ENCODE assay signal across 8 mouse cellular contexts in the genomic region with DNA sequence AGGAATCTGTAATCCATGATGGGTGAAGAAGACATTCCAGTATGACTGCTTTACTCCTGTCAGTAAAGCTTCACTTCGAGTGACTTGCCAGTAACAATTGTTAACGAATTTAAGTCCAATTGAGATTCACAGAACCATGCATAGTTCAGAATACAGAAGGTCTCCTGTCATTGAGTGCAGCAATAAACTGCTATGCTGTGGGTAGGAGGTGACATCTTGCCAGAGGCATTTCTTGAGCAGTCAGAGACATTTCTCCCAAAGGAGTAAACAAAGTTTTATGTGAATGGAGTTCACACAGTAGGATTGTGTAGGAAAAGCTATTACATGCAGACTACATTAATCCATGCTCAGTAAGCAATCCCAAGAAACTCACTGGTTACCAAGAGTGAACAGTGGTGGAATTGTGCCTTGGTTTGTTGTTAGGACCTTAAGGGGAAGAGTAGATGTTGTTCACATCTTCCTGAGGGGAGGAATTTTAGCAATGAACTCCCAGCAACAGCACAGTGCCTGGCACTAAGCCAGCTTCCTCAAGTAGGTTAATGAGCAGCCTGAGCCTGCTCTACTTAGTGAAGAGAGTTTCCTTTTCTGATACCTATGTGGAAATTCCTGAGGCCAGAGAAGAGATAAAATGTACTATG.
DNase-seq lines count a peak whose midpoint lies in the region; ATAC-seq and TF ChIP-seq lines count a peak whose summit lies in the region.

No protein-coding gene starts in this region.

- peak; percentile 11 for DNase-seq in kidney, adult 18-20 months
- peak; percentile 10 for DNase-seq in cerebellum, adult 8-10 months
- peak; percentile 27 for DNase-seq in lung, adult 2 months
- DNase-seq in thymus, postnatal 10 days (ENCODE audit: low spot score in 2 of 2): no peak
- no peak for DNase-seq in thymus, postnatal 14 days

- no peak overlapping the region for H3K27ac ChIP-seq in kidney, embryonic 16.5 days (ENCODE audit: low read length)
- H3K27ac ChIP-seq in forebrain, embryonic 15.5 days (replicated peaks): no peak overlapping the region
- H3K27ac ChIP-seq in midbrain, embryonic 15.5 days: no peak overlapping the region

- no peaks in the 10 kb centered on the region for H3K4me1 ChIP-seq in kidney, embryonic 16.5 days (ENCODE audit: insufficient read depth, low read length)
- H3K4me1 ChIP-seq in forebrain, embryonic 15.5 days: no peaks in the 10 kb centered on the region
- H3K4me1 ChIP-seq in lung, adult 2 months (ENCODE audit: control insufficient read depth, insufficient read depth, low read length): no peaks in the 10 kb centered on the region
- no peaks in the 10 kb centered on the region for H3K4me1 ChIP-seq in midbrain, embryonic 15.5 days

- no peaks in the 10 kb centered on the region for H3K36me3 ChIP-seq in kidney, embryonic 16.5 days (ENCODE audit: insufficient read depth, low read length)
- H3K36me3 ChIP-seq in forebrain, embryonic 15.5 days: no peaks in the 10 kb centered on the region
- H3K36me3 ChIP-seq in midbrain, embryonic 15.5 days (replicated peaks): no peaks in the 10 kb centered on the region

- H3K9ac ChIP-seq in kidney, embryonic 16.5 days (replicated peaks; ENCODE audit: low read length): no peak overlapping the region
- H3K9ac ChIP-seq in forebrain, embryonic 15.5 days (replicated peaks): no peak overlapping the region
- H3K9ac ChIP-seq in midbrain, embryonic 15.5 days: no peak overlapping the region

- 86% methylated on average over 2 of the region's 2 CpGs for WGBS in kidney, embryonic 16.5 days
- WGBS in forebrain, embryonic 15.5 days: 29% methylated on average over 2 of the region's 2 CpGs
- WGBS in lung, adult 2 months: 63% methylated on average over 2 of the region's 2 CpGs
- WGBS in midbrain, embryonic 15.5 days: 66% methylated on average over 2 of the region's 2 CpGs

- TF ChIP-seq CTCF in lung, adult 2 months (IDR thresholded peaks at IDR 0.05; ENCODE audit: insufficient read depth, low read length): no peak

- no peak overlapping the region for H3K4me2 ChIP-seq in kidney, embryonic 16.5 days (replicated peaks; ENCODE audit: low read depth, low read length)
- no peak overlapping the region for H3K4me2 ChIP-seq in forebrain, embryonic 15.5 days (replicated peaks)
- H3K4me2 ChIP-seq in midbrain, embryonic 15.5 days: no peak overlapping the region

- no peak for ATAC-seq in kidney, embryonic 16.5 days (ENCODE audit: low FRiP score, low TSS enrichment)
- peak; percentile 69 for ATAC-seq in forebrain, embryonic 15.5 days (replicated peaks)
- ATAC-seq in midbrain, embryonic 15.5 days (replicated peaks): no peak; the same call in 1 of the 2 replicates

- no peaks in the 10 kb centered on the region for H3K27me3 ChIP-seq in kidney, embryonic 16.5 days (ENCODE audit: insufficient read depth, low read length)
- H3K27me3 ChIP-seq in forebrain, embryonic 15.5 days: no peaks in the 10 kb centered on the region
- H3K27me3 ChIP-seq in midbrain, embryonic 15.5 days (replicated peaks): no peaks in the 10 kb centered on the region

- H3K9me3 ChIP-seq in kidney, embryonic 16.5 days (ENCODE audit: low read length): no peaks in the 10 kb centered on the region
- no peaks in the 10 kb centered on the region for H3K9me3 ChIP-seq in forebrain, embryonic 15.5 days
- H3K9me3 ChIP-seq in midbrain, embryonic 15.5 days: no peaks in the 10 kb centered on the region

- H3K4me3 ChIP-seq in kidney, embryonic 16.5 days (ENCODE audit: low read length): no peak overlapping the region
- H3K4me3 ChIP-seq in forebrain, embryonic 15.5 days: no peak overlapping the region
- no peak overlapping the region for H3K4me3 ChIP-seq in lung, adult 2 months (replicated peaks; ENCODE audit: extremely low read depth, low read depth, low read length)
- no peak overlapping the region for H3K4me3 ChIP-seq in midbrain, embryonic 15.5 days

- TF ChIP-seq POLR2A in lung, adult 2 months (IDR thresholded peaks at IDR 0.05; ENCODE audit: borderline replicate concordance, extremely low read depth, low read depth, low read length): no peak

Comparison
In these comparisons a context has a peak if more than half of its experiments do, and no peak if none do; other contexts are left out.
1. DNase-seq: peak in kidney, adult 18-20 months (single experiment), cerebellum, adult 8-10 months (single experiment) and lung, adult 2 months (single experiment); none in thymus, postnatal 10 days (0 of 2) and thymus, postnatal 14 days (single experiment).